Mouse (Mus musculus) CH12.LX (cell line): Measurements from ENCODE around the gene Prdm5.

Experiments used
- BHLHE40 ChIP-seq: IDR thresholded peaks from 2 replicates; pipeline ENCODE4 v1.6.1; 2011; ENCODE audit warnings: mild to moderate bottlenecking, low read depth, low read length, improper control_type of control experiment
- CTCF ChIP-seq, 2 experiments: IDR thresholded peaks in 1 of 2; conservative IDR thresholded peaks in 1 of 2; 2 replicates each; pipeline ENCODE4 v1.5.1; 2011 to 2012; ENCODE audit warnings: low read depth in 2 of 2, low read length in 2 of 2, improper control_type of control experiment in 1 of 2, inconsistent platforms in 1 of 2, mild to moderate bottlenecking in 1 of 2, moderate library complexity in 1 of 2
- EP300 ChIP-seq: IDR thresholded peaks from 2 replicates; pipeline ENCODE4 v1.6.1; 2011; ENCODE audit warnings: low read length, improper control_type of control experiment
- JUND ChIP-seq: conservative IDR thresholded peaks from 2 replicates; pipeline ENCODE4 v1.6.1; 2011; ENCODE audit warnings: low read depth, low read length, improper control_type of control experiment
- KAT2A ChIP-seq: IDR thresholded peaks from 2 replicates; pipeline ENCODE4 v1.6.1; 2012; ENCODE audit warnings: low read length, improper control_type of control experiment, inconsistent platforms; ENCODE audit not compliant: insufficient replicate concordance
- MAFK ChIP-seq: IDR thresholded peaks from 2 replicates; pipeline ENCODE4 v1.6.1; 2011; ENCODE audit warnings: low read length, improper control_type of control experiment; ENCODE audit not compliant: insufficient replicate concordance
- MEF2A ChIP-seq: IDR thresholded peaks from 2 replicates; pipeline ENCODE4 v1.6.1; 2014; ENCODE audit warnings: low read depth, mild to moderate bottlenecking, inconsistent platforms, low read length, improper control_type of control experiment, borderline replicate concordance
- POLR2A ChIP-seq: IDR thresholded peaks from 2 replicates; pipeline ENCODE4 v1.6.1; 2011; ENCODE audit warnings: low read depth, mild to moderate bottlenecking, improper control_type of control experiment, low read length
- POLR2AphosphoS2 ChIP-seq: IDR thresholded peaks from 2 replicates; pipeline ENCODE4 v1.6.1; 2011; ENCODE audit warnings: low read depth, low read length, improper control_type of control experiment
- SMC3 ChIP-seq: IDR thresholded peaks from 2 replicates; pipeline ENCODE4 v1.6.1; 2011; ENCODE audit warnings: low read depth, low read length, improper control_type of control experiment
- TBP ChIP-seq: conservative IDR thresholded peaks from 2 replicates; pipeline ENCODE4 v1.6.1; 2011; ENCODE audit warnings: low read depth, low read length, improper control_type of control experiment
- USF1 ChIP-seq: IDR thresholded peaks from 2 replicates; pipeline ENCODE4 v1.6.1; 2014; ENCODE audit warnings: low read depth, mild to moderate bottlenecking, inconsistent platforms, low read length, improper control_type of control experiment

DNA sequence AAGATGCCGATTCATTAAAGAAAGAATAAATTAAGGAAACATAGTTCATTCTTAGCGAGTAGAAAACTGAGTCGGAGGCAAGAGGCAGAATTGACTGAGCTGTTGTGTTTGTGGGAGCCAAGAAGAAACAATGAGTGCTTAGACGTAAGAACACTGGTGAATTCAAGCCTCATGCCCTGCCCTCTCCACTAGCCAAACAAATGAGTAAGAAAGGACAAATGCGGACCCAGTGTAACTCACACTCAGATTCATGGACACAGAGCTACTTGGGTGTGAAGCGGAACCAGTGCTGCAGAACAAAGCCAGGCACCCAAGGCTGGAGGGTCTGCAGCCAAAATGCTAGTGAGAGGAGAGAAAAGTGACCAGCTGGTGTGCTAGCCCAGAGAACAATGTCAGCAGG is 171.7 kb downstream of the Prdm5 start:
- TF ChIP-seq POLR2A (no peak), CTCF (conservative IDR thresholded peaks at IDR 0.05 in 1 of 2, IDR thresholded peaks at IDR 0.05 in 1 of 2; ENCODE audit: low read depth in 2 of 2, low read length in 2 of 2) (no peak), MEF2A (no peak), EP300 (no peak), MAFK (no peak), KAT2A (no peak), TBP (no peak), JUND (no peak), POLR2AphosphoS2 (no peak), SMC3 (no peak), USF1 (no peak), BHLHE40 (no peak)
